Mouse (Mus musculus): Measurements from ENCODE around the gene Acox3. TPM values are rescaled to one million over a fixed set of nuclear protein-coding genes. Genes with fewer than 3 reads are reported as not detected.
A peak's percentile ranks its signal among the peaks of the same experiment; 100 is the strongest.

Gene Acox3
- polyA plus RNA-seq, 1 experiment from 2014 or later, result 13.9 TPM

DNA sequence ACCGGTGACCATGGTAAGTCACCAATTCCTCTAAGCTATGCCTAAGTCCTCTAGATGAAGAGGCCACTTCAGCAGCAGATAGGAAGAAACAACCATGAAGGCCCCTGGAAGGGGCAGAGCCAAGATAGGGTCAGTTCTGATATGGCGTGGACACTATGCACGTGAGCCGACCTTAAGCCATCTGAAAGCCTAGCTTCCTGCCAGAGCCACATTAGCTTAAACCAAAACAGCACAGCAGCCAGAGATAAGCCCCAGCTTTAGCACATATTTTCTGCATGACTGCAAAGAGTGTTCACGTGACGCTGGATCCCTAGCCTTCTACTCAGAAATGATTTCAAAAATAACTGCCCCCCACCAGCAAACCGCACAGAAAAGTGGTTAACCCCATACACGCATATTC is 23.4 kb upstream of the Acox3 start:
- no peak overlapping the region for H3K9ac ChIP-seq
- H3K36me3 ChIP-seq (ENCODE audit: insufficient read depth), result peaks cover 61% of the 10 kb centered on the region
- H3K9me3 ChIP-seq (ENCODE audit: low read depth, low read length), result no peaks in the 10 kb centered on the region
- H3K27me3 ChIP-seq (ENCODE audit: insufficient read depth, low read length), result no peaks in the 10 kb centered on the region
- WGBS, result 74% methylated on average over 8 of the region's 8 CpGs
- TF ChIP-seq CTCF (IDR thresholded peaks at IDR 0.05; ENCODE audit: low read depth), result no peak
- no peaks in the 10 kb centered on the region for H3K4me1 ChIP-seq (ENCODE audit: insufficient read depth)
- H3K27ac ChIP-seq (ENCODE audit: low read depth), result no peak overlapping the region
- no peak overlapping the region for H3K4me3 ChIP-seq (ENCODE audit: low read depth, low read length)
- DNase-seq (no peak), ATAC-seq (ENCODE audit: insufficient read depth) (no peak)
- H3K4me2 ChIP-seq, result no peak overlapping the region

DNA sequence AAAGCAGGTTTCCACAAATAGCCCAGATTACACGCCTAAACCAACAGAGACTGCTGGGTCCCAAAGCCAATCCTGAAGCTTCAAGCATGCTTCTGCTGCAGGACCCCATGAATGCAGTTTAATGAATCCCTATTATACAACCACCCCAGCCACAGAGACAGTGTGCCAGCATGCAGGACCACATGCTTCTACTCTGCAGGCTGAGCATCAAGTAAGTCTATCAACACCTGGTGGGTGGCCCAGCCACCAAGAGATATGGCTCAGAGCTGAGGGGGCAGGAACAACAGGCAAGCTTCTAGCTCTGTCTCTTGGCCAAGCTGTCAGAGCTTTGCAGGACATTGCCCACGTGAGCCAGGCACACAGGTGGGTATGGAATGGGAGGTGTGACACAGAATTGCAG is 20.2 kb upstream of the Acox3 start:
- TF ChIP-seq CTCF (IDR thresholded peaks at IDR 0.05; ENCODE audit: low read depth), result no peak
- no peak for ATAC-seq (ENCODE audit: insufficient read depth)
- DNase-seq, result no peak
- Histone ChIP-seq H3K4me1 (ENCODE audit: insufficient read depth) (no peaks in the 10 kb centered on the region), H3K9me3 (ENCODE audit: low read depth, low read length) (no peaks in the 10 kb centered on the region), H3K27me3 (ENCODE audit: insufficient read depth, low read length) (no peaks in the 10 kb centered on the region), H3K9ac (no peak overlapping the region), H3K27ac (ENCODE audit: low read depth) (no peak overlapping the region), H3K4me2 (no peak overlapping the region), H3K4me3 (ENCODE audit: low read depth, low read length) (no peak overlapping the region), H3K36me3 (ENCODE audit: insufficient read depth) (peaks cover 75% of the 10 kb centered on the region)
- WGBS, result 96% methylated on average over 2 of the region's 2 CpGs

DNA sequence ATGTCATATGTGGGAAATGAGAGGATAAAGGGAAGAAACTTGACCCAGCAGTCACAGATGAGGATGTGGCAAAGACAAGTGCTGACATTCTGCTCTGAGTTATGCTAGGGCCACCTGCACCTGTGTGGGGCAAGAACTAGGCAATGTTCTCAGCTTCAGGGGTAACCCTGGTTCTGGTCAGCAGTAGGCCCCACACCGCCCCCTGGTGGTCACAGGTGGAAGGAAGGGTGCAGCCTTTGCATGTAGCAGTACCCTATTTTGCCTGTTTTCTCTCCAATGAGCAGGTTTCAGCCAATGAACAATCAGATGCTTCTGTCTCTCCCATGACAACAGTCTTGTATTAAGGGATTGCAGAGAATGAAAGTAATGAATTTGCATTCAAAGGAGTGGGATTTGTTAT is 19.4 kb upstream of the Acox3 start:
- DNase-seq (peak; percentile 85), ATAC-seq (ENCODE audit: insufficient read depth) (0 out of 2 replicates have a peak, but pooled peaks have one; percentile 21)
- Histone ChIP-seq H3K4me1 (ENCODE audit: insufficient read depth) (no peaks in the 10 kb centered on the region), H3K4me2 (no peak overlapping the region), H3K27ac (ENCODE audit: low read depth) (no peak overlapping the region), H3K27me3 (ENCODE audit: insufficient read depth, low read length) (no peaks in the 10 kb centered on the region), H3K36me3 (ENCODE audit: insufficient read depth) (peaks cover 77% of the 10 kb centered on the region), H3K9ac (no peak overlapping the region), H3K9me3 (ENCODE audit: low read depth, low read length) (no peaks in the 10 kb centered on the region), H3K4me3 (ENCODE audit: low read depth, low read length) (no peak overlapping the region)
- TF ChIP-seq CTCF (IDR thresholded peaks at IDR 0.05; ENCODE audit: low read depth), result peak; percentile 96
- WGBS, result 0% methylated on average over 1 of the region's 1 CpGs

DNA sequence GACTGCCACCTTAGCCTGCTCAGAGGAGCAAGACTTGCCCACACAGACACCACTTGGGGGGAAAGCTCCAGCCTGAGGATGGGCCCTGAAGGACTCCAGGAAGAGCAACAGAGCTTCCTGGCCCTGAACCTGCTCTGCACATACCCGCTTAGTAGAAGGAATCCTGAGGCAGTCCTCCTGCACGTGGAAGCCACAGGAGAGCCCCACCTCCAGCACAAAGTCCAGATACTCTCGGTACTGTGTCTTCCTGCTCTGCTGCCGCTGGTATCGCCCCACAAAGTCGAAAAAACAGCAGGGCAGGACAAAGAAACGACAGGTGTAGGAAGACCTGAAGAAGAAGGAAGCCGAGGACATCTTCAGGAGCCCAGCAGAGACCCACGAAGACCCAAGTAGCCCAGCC is 17.6 kb upstream of the Acox3 start:
- no peaks in the 10 kb centered on the region for H3K9me3 ChIP-seq (ENCODE audit: low read depth, low read length)
- WGBS, result 88% methylated on average over 9 of the region's 9 CpGs
- no peak overlapping the region for H3K9ac ChIP-seq
- no peak for DNase-seq
- H3K4me1 ChIP-seq (ENCODE audit: insufficient read depth), result no peaks in the 10 kb centered on the region
- no peak for TF ChIP-seq CTCF (IDR thresholded peaks at IDR 0.05; ENCODE audit: low read depth)
- no peak overlapping the region for H3K4me3 ChIP-seq (ENCODE audit: low read depth, low read length)
- no peak overlapping the region for H3K4me2 ChIP-seq
- peaks cover 83% of the 10 kb centered on the region for H3K36me3 ChIP-seq (ENCODE audit: insufficient read depth)
- no peak overlapping the region for H3K27ac ChIP-seq (ENCODE audit: low read depth)
- no peak for ATAC-seq (ENCODE audit: insufficient read depth)
- H3K27me3 ChIP-seq (ENCODE audit: insufficient read depth, low read length), result no peaks in the 10 kb centered on the region

DNA sequence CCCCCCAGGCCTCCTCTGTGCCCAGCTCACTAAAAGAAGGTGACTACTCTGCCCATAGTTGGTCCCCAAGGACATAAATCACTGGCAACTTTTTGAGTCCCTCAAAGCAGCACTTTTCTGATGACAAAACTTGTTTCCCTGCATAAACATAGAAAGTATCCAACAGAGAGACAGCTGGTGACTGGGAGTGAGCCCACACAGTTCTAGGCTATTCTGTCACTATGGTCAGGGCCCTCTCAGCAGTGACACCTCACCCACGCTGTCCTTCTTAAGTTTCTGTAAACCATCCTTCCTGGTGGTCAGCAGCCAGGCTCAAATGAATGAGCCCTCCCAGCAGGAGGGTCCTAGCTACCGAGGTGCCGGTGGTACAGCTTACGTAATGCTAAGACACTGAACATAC is 16.2 kb upstream of the Acox3 start:
- no peak for TF ChIP-seq CTCF (IDR thresholded peaks at IDR 0.05; ENCODE audit: low read depth)
- peaks cover 88% of the 10 kb centered on the region for H3K36me3 ChIP-seq (ENCODE audit: insufficient read depth)
- DNase-seq (no peak), ATAC-seq (ENCODE audit: insufficient read depth) (no peak)
- H3K27ac ChIP-seq (ENCODE audit: low read depth), result no peak overlapping the region
- WGBS, result 81% methylated on average over 4 of the region's 4 CpGs
- H3K9me3 ChIP-seq (ENCODE audit: low read depth, low read length), result no peaks in the 10 kb centered on the region
- H3K27me3 ChIP-seq (ENCODE audit: insufficient read depth, low read length), result no peaks in the 10 kb centered on the region
- H3K9ac ChIP-seq, result no peak overlapping the region
- H3K4me2 ChIP-seq, result no peak overlapping the region
- no peaks in the 10 kb centered on the region for H3K4me1 ChIP-seq (ENCODE audit: insufficient read depth)
- H3K4me3 ChIP-seq (ENCODE audit: low read depth, low read length), result no peak overlapping the region

DNA sequence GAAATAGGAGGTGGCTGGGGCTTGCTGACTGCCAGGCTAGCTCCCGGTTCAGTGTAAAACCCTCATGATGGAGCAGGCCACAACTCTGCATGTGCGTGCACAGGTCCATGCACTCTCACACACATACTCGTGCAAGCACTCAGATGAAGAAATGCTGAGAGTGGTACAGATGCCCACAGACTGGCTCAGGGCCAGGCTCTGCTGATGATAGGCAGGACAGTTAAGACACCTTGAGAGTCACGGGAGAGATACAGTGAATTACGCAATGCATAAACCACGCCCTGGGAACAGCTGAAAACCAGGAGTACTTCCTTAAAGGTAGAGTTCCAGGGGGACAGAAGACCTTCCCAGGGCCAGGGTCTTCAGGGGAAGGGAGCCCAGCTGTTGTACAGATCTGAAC is 11.3 kb upstream of the Acox3 start:
- no peaks in the 10 kb centered on the region for H3K9me3 ChIP-seq (ENCODE audit: low read depth, low read length)
- peaks cover 52% of the 10 kb centered on the region for H3K36me3 ChIP-seq (ENCODE audit: insufficient read depth)
- DNase-seq (no peak), ATAC-seq (ENCODE audit: insufficient read depth) (no peak)
- H3K4me3 ChIP-seq (ENCODE audit: low read depth, low read length), result no peak overlapping the region
- 86% methylated on average over 6 of the region's 6 CpGs for WGBS
- peaks cover 3% of the 10 kb centered on the region; the same call in 1 of the 2 replicates for H3K4me1 ChIP-seq (ENCODE audit: insufficient read depth)
- H3K4me2 ChIP-seq, result no peak overlapping the region
- no peak overlapping the region for H3K9ac ChIP-seq
- H3K27ac ChIP-seq (ENCODE audit: low read depth), result no peak overlapping the region
- H3K27me3 ChIP-seq (ENCODE audit: insufficient read depth, low read length), result no peaks in the 10 kb centered on the region
- TF ChIP-seq CTCF (IDR thresholded peaks at IDR 0.05; ENCODE audit: low read depth), result no peak

DNA sequence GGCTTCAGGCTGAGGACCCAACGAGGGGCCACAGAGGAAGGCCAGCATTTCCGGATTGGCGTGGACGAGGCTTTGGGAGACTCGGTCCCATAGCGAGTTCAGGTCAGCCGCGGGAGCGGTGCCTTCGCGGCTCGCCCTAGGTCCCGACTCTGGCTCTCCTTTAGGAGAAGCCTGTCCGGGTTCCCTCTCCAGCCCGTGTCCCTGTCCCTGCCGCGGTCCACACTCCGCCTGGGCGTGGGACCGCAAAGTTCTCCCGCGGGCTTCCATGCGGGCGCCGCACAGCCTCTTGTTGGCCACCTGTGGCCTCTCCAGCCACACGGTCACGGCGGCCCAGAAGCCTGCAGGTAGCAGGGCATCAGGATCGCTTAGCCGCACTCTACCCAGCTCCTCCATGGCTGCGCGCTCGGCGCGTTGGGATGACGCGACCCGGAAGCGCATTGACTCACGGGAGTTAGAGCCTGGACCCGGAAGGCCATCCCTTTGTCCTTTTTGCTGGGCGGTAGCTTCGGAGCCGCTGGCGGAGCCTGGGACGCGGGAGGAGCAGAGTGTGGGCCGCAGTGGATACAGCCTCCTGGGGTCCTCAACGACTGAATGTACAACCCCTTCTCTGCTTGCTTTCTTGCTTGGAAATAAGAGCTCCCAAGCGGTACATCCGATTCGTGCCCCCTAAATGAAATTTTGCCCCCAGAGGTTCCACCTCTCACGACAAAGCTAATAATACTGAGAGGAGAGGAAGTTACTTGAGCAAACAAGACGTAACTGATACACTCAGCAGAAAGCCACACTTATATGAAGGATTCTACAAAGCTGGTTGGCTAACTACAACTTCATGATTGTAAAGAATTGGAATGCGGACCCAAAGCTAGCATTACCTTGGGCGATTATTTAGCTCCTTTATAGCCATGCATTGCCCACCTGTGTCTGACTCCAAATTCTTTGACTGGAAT is 7.9 kb upstream of the Acox3 start, which contains the start of gene Trmt44:
TSS of gene Trmt44 (minus strand) at position 418 of the 947 bp plus-strand sequence.
- no peaks in the 10 kb centered on the region for H3K27me3 ChIP-seq (ENCODE audit: insufficient read depth, low read length)
- H3K4me3 ChIP-seq (ENCODE audit: low read depth, low read length), result peak within 1 kb of the TSS; percentile 97
- H3K36me3 ChIP-seq (ENCODE audit: insufficient read depth), result peaks cover 27% of the 10 kb centered on the region
- TF ChIP-seq CTCF (IDR thresholded peaks at IDR 0.05; ENCODE audit: low read depth), result no peak
- ATAC-seq (ENCODE audit: insufficient read depth) (peak; percentile 97), DNase-seq (peak; percentile 97)
- H3K9ac ChIP-seq, result peak within 1 kb of the TSS; percentile 90
- peak within 1 kb of the TSS; percentile 76 for H3K27ac ChIP-seq (ENCODE audit: low read depth)
- no peaks in the 10 kb centered on the region for H3K9me3 ChIP-seq (ENCODE audit: low read depth, low read length)
- peak within 1 kb of the TSS; percentile 92 for H3K4me2 ChIP-seq
- H3K4me1 ChIP-seq (ENCODE audit: insufficient read depth), result peaks cover 3% of the 10 kb centered on the region; the same call in 1 of the 2 replicates
- 3% methylated on average over 56 of the region's 56 CpGs for WGBS

All from lung, embryonic 14.5 days (tissue).